Mouse (Mus musculus) CH12.LX (cell line): ENCODE data around the gene Mfsd4b1. TPM values are rescaled to one million over a fixed set of nuclear protein-coding genes. Genes with fewer than 3 reads are reported as not detected.

Source experiments
- DNase-seq: peaks from one replicate; pipeline ENCODE4 v3.0.0-alpha.2; 2013; ENCODE audit errors: extremely low read depth
- H3K27ac ChIP-seq: 2 replicates; pipeline ENCODE4 v1.5.1; 2012; ENCODE audit warnings: low read depth, mild to moderate bottlenecking, control low read depth, moderate library complexity; ENCODE audit not compliant: insufficient read depth
- H3K27me3 ChIP-seq: replicated peaks from 2 replicates; pipeline ENCODE3; 2012; ENCODE audit warnings: inconsistent platforms
- H3K36me3 ChIP-seq, 2 experiments: replicated peaks in 1 of 2; 2 replicates each; pipeline versions ENCODE3 to v1.6.1; 2012; ENCODE audit warnings: inconsistent platforms in 1 of 2, low read length in 1 of 2, mild to moderate bottlenecking in 1 of 2, mixed read lengths in 1 of 2, moderate library complexity in 1 of 2; ENCODE audit not compliant: control insufficient read depth in 1 of 2, insufficient read depth in 1 of 2
- H3K4me1 ChIP-seq, 2 experiments: 2 replicates each; pipeline ENCODE4 v1.6.1; 2012; ENCODE audit warnings: inconsistent platforms in 1 of 2, moderate library complexity in 1 of 2; ENCODE audit not compliant: insufficient read depth in 2 of 2, control insufficient read depth in 1 of 2
- H3K4me2 ChIP-seq: 2 replicates; pipeline ENCODE4 v1.6.1; 2012; ENCODE audit warnings: low read depth, mild to moderate bottlenecking, control low read depth; ENCODE audit not compliant: poor library complexity, insufficient read depth, severe bottlenecking
- H3K4me3 ChIP-seq, 3 experiments: fragments of 150-350 bp in 1 of 3; sonication (generic) in 1 of 3; replicated peaks in 1 of 3; 2 replicates each; pipeline versions ENCODE3 to v1.5.1; 2011 to 2012; ENCODE audit warnings: low read depth in 2 of 3, low read length in 2 of 3, mild to moderate bottlenecking in 2 of 3, moderate library complexity in 2 of 3, control low read depth in 1 of 3, improper control_type of control experiment in 1 of 3, inconsistent platforms in 1 of 3, mixed read lengths in 1 of 3; ENCODE audit not compliant: poor library complexity in 1 of 3
- H3K79me2 ChIP-seq: replicated peaks from 2 replicates; pipeline ENCODE4 v1.6.1; 2012; ENCODE audit warnings: mild to moderate bottlenecking, moderate library complexity; ENCODE audit not compliant: control insufficient read depth, poor library complexity, insufficient read depth, severe bottlenecking; ENCODE audit errors: extremely low read depth
- H3K9ac ChIP-seq: 2 replicates; pipeline ENCODE4 v1.6.1; 2012; ENCODE audit warnings: low read depth, mild to moderate bottlenecking, control low read depth, moderate library complexity; ENCODE audit not compliant: insufficient read depth
- H3K9me3 ChIP-seq: replicated peaks from 2 replicates; pipeline ENCODE3; 2012; ENCODE audit warnings: low read length, inconsistent platforms, mixed read lengths
- CHD1 ChIP-seq: IDR thresholded peaks from 2 replicates; pipeline ENCODE4 v1.6.1; 2012; ENCODE audit warnings: low read depth, low read length, improper control_type of control experiment, inconsistent platforms
- CHD2 ChIP-seq: IDR thresholded peaks from 2 replicates; pipeline ENCODE4 v1.6.1; 2011; ENCODE audit warnings: low read length, improper control_type of control experiment
- CTCF ChIP-seq, 2 experiments: IDR thresholded peaks in 1 of 2; conservative IDR thresholded peaks in 1 of 2; 2 replicates each; pipeline ENCODE4 v1.5.1; 2011 to 2012; ENCODE audit warnings: low read depth in 2 of 2, low read length in 2 of 2, improper control_type of control experiment in 1 of 2, inconsistent platforms in 1 of 2, mild to moderate bottlenecking in 1 of 2, moderate library complexity in 1 of 2
- E2F4 ChIP-seq: IDR thresholded peaks from 2 replicates; pipeline ENCODE4 v1.6.1; 2011; ENCODE audit warnings: low read depth, low read length, improper control_type of control experiment; ENCODE audit not compliant: insufficient replicate concordance
- ELF1 ChIP-seq: IDR thresholded peaks from 2 replicates; pipeline ENCODE4 v1.6.1; 2014; ENCODE audit warnings: low read depth, mild to moderate bottlenecking, inconsistent platforms, low read length, improper control_type of control experiment
- EP300 ChIP-seq: IDR thresholded peaks from 2 replicates; pipeline ENCODE4 v1.6.1; 2011; ENCODE audit warnings: low read length, improper control_type of control experiment
- ETS1 ChIP-seq: conservative IDR thresholded peaks from 2 replicates; pipeline ENCODE4 v1.6.1; 2012; ENCODE audit warnings: low read depth, mild to moderate bottlenecking, inconsistent platforms, low read length, improper control_type of control experiment, moderate library complexity
- IRF4 ChIP-seq: IDR thresholded peaks from 2 replicates; pipeline ENCODE4 v1.6.1; 2014; ENCODE audit warnings: low read depth, mild to moderate bottlenecking, inconsistent platforms, low read length, improper control_type of control experiment
- MAX ChIP-seq: IDR thresholded peaks from 2 replicates; pipeline ENCODE4 v1.6.1; 2011; ENCODE audit warnings: low read length, improper control_type of control experiment
- MAZ ChIP-seq: IDR thresholded peaks from 2 replicates; pipeline ENCODE4 v1.6.1; 2012; ENCODE audit warnings: low read depth, mild to moderate bottlenecking, inconsistent platforms, low read length, improper control_type of control experiment, moderate library complexity
- MYC ChIP-seq: IDR thresholded peaks from 2 replicates; pipeline ENCODE4 v1.6.1; 2011; ENCODE audit warnings: low read depth, mild to moderate bottlenecking, improper control_type of control experiment, low read length
- PAX5 ChIP-seq: IDR thresholded peaks from 2 replicates; pipeline ENCODE4 v1.6.1; 2012; ENCODE audit warnings: low read length, inconsistent platforms, mixed read lengths
- POLR2A ChIP-seq: IDR thresholded peaks from 2 replicates; pipeline ENCODE4 v1.6.1; 2011; ENCODE audit warnings: low read depth, mild to moderate bottlenecking, improper control_type of control experiment, low read length
- POLR2AphosphoS2 ChIP-seq: IDR thresholded peaks from 2 replicates; pipeline ENCODE4 v1.6.1; 2011; ENCODE audit warnings: low read depth, low read length, improper control_type of control experiment
- RCOR1 ChIP-seq: conservative IDR thresholded peaks from 2 replicates; pipeline ENCODE4 v1.6.1; 2012; ENCODE audit warnings: low read depth, mild to moderate bottlenecking, inconsistent platforms, low read length, improper control_type of control experiment
- TBP ChIP-seq: conservative IDR thresholded peaks from 2 replicates; pipeline ENCODE4 v1.6.1; 2011; ENCODE audit warnings: low read depth, low read length, improper control_type of control experiment
- UBTF ChIP-seq: IDR thresholded peaks from 2 replicates; pipeline ENCODE4 v1.6.1; 2012; ENCODE audit warnings: low read depth, mild to moderate bottlenecking, inconsistent platforms, low read length, improper control_type of control experiment, moderate library complexity
- USF1 ChIP-seq: IDR thresholded peaks from 2 replicates; pipeline ENCODE4 v1.6.1; 2014; ENCODE audit warnings: low read depth, mild to moderate bottlenecking, inconsistent platforms, low read length, improper control_type of control experiment
- USF2 ChIP-seq: conservative IDR thresholded peaks from 2 replicates; pipeline ENCODE4 v1.6.1; 2011; ENCODE audit warnings: low read depth, low read length, improper control_type of control experiment
- ZC3H11A ChIP-seq: IDR thresholded peaks from 2 replicates; pipeline ENCODE4 v1.6.1; 2012; ENCODE audit warnings: low read depth, mild to moderate bottlenecking, inconsistent platforms, low read length, improper control_type of control experiment
- ZMIZ1 ChIP-seq: IDR thresholded peaks from 2 replicates; pipeline ENCODE4 v1.6.1; 2012; ENCODE audit warnings: low read depth, mild to moderate bottlenecking, inconsistent platforms, low read length, improper control_type of control experiment
- dilution Hi-C: fragments of 300-500 bp; cut with MboI; formaldehyde crosslinking; loops from 2 replicates; pipeline ENCODE4 v1.14.3; 2020; ENCODE audit warnings: low sequenced_read_pairs; ENCODE audit not compliant: extremely low pct_unique_long_range_greater_than_20kb, extremely low pct_ligation_motif_present
- in situ Hi-C: fragments of 300-500 bp; cut with MboI; formaldehyde crosslinking; loops from 3 replicates; pipeline ENCODE4 v1.14.3; 2019; ENCODE audit warnings: low sequenced_read_pairs, low pct_ligation_motif_present, low pct_unique_long_range_greater_than_20kb, mixed read lengths
- polyA plus RNA-seq: library from polyadenylated mRNA; unstranded; fragments of >175 nt; gene quantifications from 2 replicates; pipeline ENCODE4 v1.2.1, GENCODE M21; 2012; ENCODE audit warnings: low read depth; ENCODE audit not compliant: insufficient read length
- total RNA-seq, 2 experiments: library from RNA; depleted of rRNA; stranded (reverse); fragments of 300-350 nt in 1 of 2; fragments of >200 nt in 1 of 2; gene quantifications; 2 replicates each; pipeline ENCODE4 v1.2.3; 2012 to 2014

Gene Mfsd4b1
- total and polyA plus RNA-seq, 3 experiments: not detected

GRCm38 (mm10) chr10:40029610-40030009, 4.5 kb upstream of the Mfsd4b1 start:
- no peaks in the 10 kb centered on the region for H3K36me3 ChIP-seq
- no peak for DNase-seq
- H3K79me2 ChIP-seq: no peaks in the 10 kb centered on the region
- no peak overlapping the region for H3K9ac ChIP-seq
- no peak overlapping the region for H3K27ac ChIP-seq
- in situ Hi-C loops: no loop called here
- peaks cover 2% of the 10 kb centered on the region for H3K9me3 ChIP-seq
- H3K4me2 ChIP-seq: no peak overlapping the region
- TF ChIP-seq ETS1 (no peak), E2F4 (no peak), CHD1 (no peak), UBTF (no peak), ZMIZ1 (no peak), POLR2AphosphoS2 (no peak), IRF4 (no peak), CTCF (conservative IDR thresholded peaks at IDR 0.05 in 1 of 2, IDR thresholded peaks at IDR 0.05 in 1 of 2; ENCODE audit: low read depth in 2 of 2, low read length in 2 of 2) (no peak), ELF1 (no peak), MAX (no peak), USF2 (no peak), TBP (no peak), ZC3H11A (no peak)
- H3K4me3 ChIP-seq: no peak overlapping the region
- no peaks in the 10 kb centered on the region for H3K4me1 ChIP-seq
- H3K27me3 ChIP-seq: no peaks in the 10 kb centered on the region
- dilution Hi-C loops: no loop called here

DNA sequence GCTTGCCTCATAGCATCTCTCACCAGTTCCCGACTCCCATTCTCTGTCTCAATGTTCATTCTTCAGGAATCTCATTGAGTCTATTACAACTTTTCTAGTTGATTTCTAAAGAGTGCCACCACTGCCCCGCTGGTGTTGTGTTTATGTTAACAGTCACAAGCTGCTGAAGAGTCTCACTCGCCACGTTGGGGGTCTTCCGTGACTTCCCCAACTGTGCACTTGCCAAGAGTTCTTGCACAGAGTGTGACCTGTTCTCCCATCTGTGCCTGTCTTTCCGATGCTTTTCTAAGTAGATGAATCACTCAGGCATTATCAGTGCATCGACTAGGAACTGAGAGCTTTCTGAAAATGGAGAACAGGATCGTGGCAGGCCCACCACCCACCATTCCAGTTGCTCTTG, 3.0 kb upstream of the Mfsd4b1 start:
- Histone ChIP-seq H3K79me2 (no peaks in the 10 kb centered on the region), H3K27ac (no peak overlapping the region), H3K27me3 (no peaks in the 10 kb centered on the region), H3K9ac (no peak overlapping the region), H3K9me3 (peaks cover 2% of the 10 kb centered on the region), H3K36me3 (no peaks in the 10 kb centered on the region), H3K4me2 (no peak overlapping the region), H3K4me3 (no peak overlapping the region), H3K4me1 (no peaks in the 10 kb centered on the region)
- in situ Hi-C loops: no loop called here
- DNase-seq: no peak
- dilution Hi-C loops: no loop called here
- TF ChIP-seq CHD2 (no peak), RCOR1 (no peak), PAX5 (no peak), EP300 (no peak), USF1 (no peak), MAZ (no peak), MYC (no peak), POLR2A (no peak)
